ENCODE assay signal across 8 mouse cellular contexts in the genomic region with DNA sequence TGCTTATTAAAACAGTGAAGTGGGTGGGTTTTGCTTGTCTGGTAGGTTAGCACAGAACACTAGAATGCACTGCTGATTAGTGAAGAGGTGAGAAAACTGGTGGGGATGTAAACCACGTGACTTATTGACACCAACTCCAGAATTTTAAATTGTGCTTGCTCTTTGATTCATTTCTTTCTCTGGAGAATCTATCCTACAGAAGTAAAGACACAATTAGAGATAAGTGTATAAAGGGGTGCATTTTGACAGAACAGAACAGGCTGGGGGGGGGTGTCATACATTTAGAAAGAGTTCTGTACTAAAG. TPM values are rescaled to one million over a fixed set of nuclear protein-coding genes. Genes with fewer than 3 reads are reported as not detected.
A peak's percentile ranks its signal among the peaks of the same experiment; 100 is the strongest.
DNase-seq lines count a peak whose midpoint lies in the region; ATAC-seq and TF ChIP-seq lines count a peak whose summit lies in the region.

No protein-coding gene starts in this region.

- H3ac ChIP-seq in myocyte (ENCODE audit: control insufficient read depth, insufficient read length), result peak overlapping the region; percentile 89

- H3K27me3 ChIP-seq in embryonic facial prominence, embryonic 10.5 days (replicated peaks; ENCODE audit: low read depth, poor library complexity, severe bottlenecking), result no peaks in the 10 kb centered on the region
- H3K27me3 ChIP-seq in hindbrain, postnatal 0 days (ENCODE audit: insufficient read depth, low read length), result no peaks in the 10 kb centered on the region
- no peaks in the 10 kb centered on the region for H3K27me3 ChIP-seq in myocyte (ENCODE audit: control insufficient read depth, insufficient read depth, insufficient read length)

- peak overlapping the region; percentile 87 for H3K4me2 ChIP-seq in hindbrain, postnatal 0 days (ENCODE audit: low read depth, low read length)
- H3K4me2 ChIP-seq in myocyte (ENCODE audit: low read depth), result peak overlapping the region; percentile 95

- H3K9ac ChIP-seq in hindbrain, postnatal 0 days (replicated peaks; ENCODE audit: low read length), result peak overlapping the region; percentile 68; the same call in 1 of the 2 replicates

- WGBS in embryonic facial prominence, embryonic 10.5 days, result 48% methylated on average over 1 of the region's 1 CpGs
- WGBS in hindbrain, postnatal 0 days, result 26% methylated on average over 1 of the region's 1 CpGs

- H3K4me3 ChIP-seq in layer of hippocampus, adult 2 months, result peak overlapping the region; percentile 87
- H3K4me3 ChIP-seq in embryonic facial prominence, embryonic 10.5 days, result peak overlapping the region; percentile 97
- peak overlapping the region; percentile 89 for H3K4me3 ChIP-seq in hindbrain, postnatal 0 days (ENCODE audit: low read length)
- peak overlapping the region; percentile 77 for H3K4me3 ChIP-seq in myocyte

- H3K79me2 ChIP-seq in myocyte (ENCODE audit: control insufficient read depth, insufficient read depth), result peaks cover 37% of the 10 kb centered on the region

- H3K9me3 ChIP-seq in embryonic facial prominence, embryonic 10.5 days, result no peaks in the 10 kb centered on the region
- no peaks in the 10 kb centered on the region for H3K9me3 ChIP-seq in hindbrain, postnatal 0 days (ENCODE audit: low read length)

- peak overlapping the region; percentile 90; the same call in 1 of the 2 replicates for H3K27ac ChIP-seq in layer of hippocampus, adult 2 months
- no peak overlapping the region for H3K27ac ChIP-seq in embryonic facial prominence, embryonic 10.5 days (replicated peaks)
- H3K27ac ChIP-seq in hindbrain, postnatal 0 days, result no peak overlapping the region

- ATAC-seq in hindbrain, postnatal 0 days, result no peak

- peaks cover 7% of the 10 kb centered on the region for H3K36me3 ChIP-seq in embryonic facial prominence, embryonic 10.5 days (replicated peaks)
- H3K36me3 ChIP-seq in hindbrain, postnatal 0 days (ENCODE audit: insufficient read depth, low read length), result peaks cover 5% of the 10 kb centered on the region; the same call in 1 of the 2 replicates
- peaks cover 8% of the 10 kb centered on the region for H3K36me3 ChIP-seq in myocyte (ENCODE audit: control insufficient read depth, insufficient read depth)

- peaks cover 30% of the 10 kb centered on the region for H3K4me1 ChIP-seq in embryonic facial prominence, embryonic 10.5 days
- H3K4me1 ChIP-seq in hindbrain, postnatal 0 days (ENCODE audit: insufficient read depth, low read length), result peaks cover 11% of the 10 kb centered on the region; the same call in 1 of the 2 replicates

- DNase-seq in layer of hippocampus, adult 2 months (ENCODE audit: low spot score in 2 of 2), result no peak
- no peak for DNase-seq in layer of hippocampus, adult 8-10 months (ENCODE audit: low spot score in 2 of 2)
- no peak for DNase-seq in embryonic facial prominence, embryonic 10.5 days (ENCODE audit: low spot score)
- no peak for DNase-seq in hindbrain, postnatal 0 days (ENCODE audit: low spot score)
- DNase-seq in urinary bladder, adult 18-20 months (ENCODE audit: low spot score in 2 of 2), result no peak
- no peak for DNase-seq in urinary bladder, postnatal 36 days (ENCODE audit: low spot score in 2 of 2)
- no peak for DNase-seq in adrenal gland, adult 2 months

- no peak for TF ChIP-seq CTCF in layer of hippocampus, adult 2 months (conservative IDR thresholded peaks at IDR 0.05)
- no peak for TF ChIP-seq CTCF in hindbrain, postnatal 0 days (IDR thresholded peaks at IDR 0.05; ENCODE audit: low read depth)

- no peak for TF ChIP-seq POLR2A in myocyte (IDR thresholded peaks at IDR 0.05; ENCODE audit: insufficient read length, low read depth)

TF ChIP-seq in myocyte, 11 proteins besides CTCF, POLR2A, EP300 and RAD21:
- TF ChIP-seq USF1 (IDR thresholded peaks at IDR 0.05; ENCODE audit: low read depth) (peak; percentile 47), E2F4 (IDR thresholded peaks at IDR 0.05; ENCODE audit: insufficient read depth) (no peak)
TF ChIP-seq in myocyte: peak in this region for 1.

RNA-seq across cellular contexts. Expression of gene Edem3, which starts 1.2 kb away (rescaled TPM):
- total RNA-seq in layer of hippocampus, adult 2 months (2021), result 10 to 100 TPM; 36.1 to 40.5 TPM
- total RNA-seq in layer of hippocampus, adult 8-10 months (2022), result 10 to 100 TPM; 35.0 to 40.3 (median 36.6) TPM
- 18.9 and 19.1 TPM in 2 replicates for polyA plus RNA-seq in embryonic facial prominence, embryonic 10.5 days (2016; fragmentation: Nextera tagmentation; extraction: Ambion mirVana)
- 28.4 and 35.5 TPM in 2 replicates for total RNA-seq in hindbrain, postnatal 0 days (2014; rRNA removed)
- 10.1 and 10.8 TPM in 2 replicates for polyA plus RNA-seq in hindbrain, postnatal 0 days (2015; fragmentation: Nextera tagmentation; extraction: Ambion mirVana)
- polyA plus RNA-seq in myocyte (2012; fragmentation: generic; extraction: Trizol), result 10.0 TPM
- 100 to 1,000 TPM in 1 of 2 experiments, 10 to 100 TPM in 1; 77.7 to 112 TPM for total RNA-seq in adrenal gland, adult 2 months (2021)
- 12.7 and 17.0 TPM in 2 replicates for polyA plus RNA-seq in adrenal gland, adult 2 months (2012; rRNA removed)
